Mouse (Mus musculus) ovary, adult 18-20 months (tissue): ENCODE measurements around the gene Gm9903.

ENCODE experiments used
- DNase-seq: peaks from one replicate; pipeline ENCODE4 v3.0.0; 2022; ENCODE audit warnings: low spot score, mixed read lengths

The Gm9903 gene

DNA sequence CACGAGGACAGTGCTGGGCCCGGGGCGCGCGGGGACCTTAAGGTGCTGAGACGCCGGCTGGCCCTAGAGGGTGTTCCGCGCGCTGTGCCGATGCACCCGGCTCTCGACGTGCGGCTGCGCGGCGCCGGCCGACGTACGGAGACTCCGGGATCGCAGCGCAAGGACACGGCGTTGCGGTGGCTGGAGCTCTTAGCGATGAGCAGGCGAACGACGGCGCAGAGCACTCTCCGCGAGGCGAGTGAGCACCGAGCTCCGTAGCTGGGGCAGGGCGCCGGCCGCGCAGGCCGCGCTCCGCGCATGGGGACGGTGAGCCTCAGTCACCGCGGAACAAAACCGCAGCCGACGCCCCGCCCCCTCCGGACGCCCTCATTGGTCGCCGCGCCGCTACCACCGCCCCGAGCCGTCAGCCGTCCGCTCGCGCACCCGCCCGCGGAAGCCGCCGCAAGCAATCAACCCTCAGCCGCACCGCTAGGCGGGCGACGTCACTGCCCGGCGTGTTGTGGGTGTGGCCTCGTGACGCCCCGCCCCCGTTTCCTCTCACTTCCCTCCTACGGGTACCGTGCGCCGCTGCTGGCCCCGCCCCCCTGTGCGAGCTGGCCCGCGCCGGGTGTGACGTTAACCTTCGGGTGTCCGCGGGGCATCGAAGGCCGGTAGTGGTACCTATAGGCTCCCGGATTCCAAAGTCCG lies at the start of gene Gm9903, which contains the start of gene Fam53a:
TSS of gene Gm9903 (plus strand) at position 625 of the 687 bp plus-strand sequence.
TSS of gene Fam53a (minus strand) at position 335 of the 687 bp plus-strand sequence.
- peak; percentile 99 for DNase-seq

DNA sequence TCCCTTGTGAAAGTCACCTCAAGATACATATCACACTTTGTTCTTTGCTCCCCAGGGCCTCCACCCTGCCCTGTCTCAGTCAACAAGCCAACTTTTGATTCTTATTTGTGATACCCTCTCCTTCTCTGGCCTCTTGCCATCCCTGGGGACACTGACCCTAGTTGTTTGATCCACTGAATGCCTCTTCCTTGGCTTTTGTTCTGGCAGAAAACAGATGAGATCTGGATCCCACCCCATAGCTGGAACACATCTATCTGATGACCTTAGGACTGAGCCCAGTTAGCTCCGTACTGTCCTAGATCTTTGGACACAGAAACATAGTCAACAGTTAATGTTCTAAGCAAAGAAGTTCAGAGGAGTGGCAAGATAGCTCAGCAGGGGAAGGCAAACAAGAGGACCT lies 49.4 kb upstream of the Gm9903 start:
- no peak for DNase-seq

DNA sequence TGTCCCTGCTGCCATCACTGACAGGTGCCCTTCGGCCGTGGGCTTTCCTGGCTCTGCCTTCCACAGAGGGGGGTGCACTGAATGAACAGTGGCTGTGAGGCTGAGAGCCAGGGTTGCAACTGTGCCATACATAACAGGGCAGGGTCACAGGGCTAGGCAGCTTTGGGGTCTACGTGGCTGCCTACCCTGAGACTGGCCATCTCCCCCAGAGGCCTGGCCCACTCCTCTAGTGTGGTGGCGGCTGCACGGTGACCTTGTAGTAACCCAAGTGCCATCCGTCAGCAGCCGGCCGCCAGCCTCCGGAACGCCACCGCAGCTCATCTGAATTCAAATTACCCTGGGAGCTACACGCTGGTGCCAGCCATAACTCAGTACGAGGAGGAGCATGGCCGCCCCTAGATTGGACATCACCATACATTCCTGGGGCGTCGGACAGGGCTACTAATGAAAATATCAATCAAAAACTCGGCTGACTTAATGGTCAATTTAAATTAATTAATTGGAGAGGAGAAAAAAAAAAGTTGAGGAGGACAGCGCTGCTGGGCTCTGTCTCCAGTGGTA lies 42.1 kb upstream of the Gm9903 start:
- no peak for DNase-seq

DNA sequence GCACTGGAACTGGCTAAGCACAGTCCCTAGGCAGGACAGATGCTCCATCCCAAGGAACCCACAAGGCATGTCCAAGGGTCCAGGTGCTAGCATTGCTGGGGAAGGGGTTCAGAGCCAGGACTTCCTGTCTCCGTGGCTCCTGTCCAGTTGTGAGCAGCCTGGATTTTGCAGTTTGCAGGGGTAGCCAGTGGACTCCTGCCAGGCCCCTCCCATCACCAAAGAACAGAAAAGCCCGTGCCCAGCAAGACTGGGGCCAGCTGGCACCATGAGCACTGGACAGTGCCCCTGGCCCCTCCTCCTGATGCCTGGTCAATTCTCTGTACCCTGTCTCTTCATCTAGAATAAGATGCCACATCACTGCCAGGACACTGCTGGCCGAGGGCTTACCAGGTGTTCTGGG lies 41.7 kb upstream of the Gm9903 start:
- no peak for DNase-seq

DNA sequence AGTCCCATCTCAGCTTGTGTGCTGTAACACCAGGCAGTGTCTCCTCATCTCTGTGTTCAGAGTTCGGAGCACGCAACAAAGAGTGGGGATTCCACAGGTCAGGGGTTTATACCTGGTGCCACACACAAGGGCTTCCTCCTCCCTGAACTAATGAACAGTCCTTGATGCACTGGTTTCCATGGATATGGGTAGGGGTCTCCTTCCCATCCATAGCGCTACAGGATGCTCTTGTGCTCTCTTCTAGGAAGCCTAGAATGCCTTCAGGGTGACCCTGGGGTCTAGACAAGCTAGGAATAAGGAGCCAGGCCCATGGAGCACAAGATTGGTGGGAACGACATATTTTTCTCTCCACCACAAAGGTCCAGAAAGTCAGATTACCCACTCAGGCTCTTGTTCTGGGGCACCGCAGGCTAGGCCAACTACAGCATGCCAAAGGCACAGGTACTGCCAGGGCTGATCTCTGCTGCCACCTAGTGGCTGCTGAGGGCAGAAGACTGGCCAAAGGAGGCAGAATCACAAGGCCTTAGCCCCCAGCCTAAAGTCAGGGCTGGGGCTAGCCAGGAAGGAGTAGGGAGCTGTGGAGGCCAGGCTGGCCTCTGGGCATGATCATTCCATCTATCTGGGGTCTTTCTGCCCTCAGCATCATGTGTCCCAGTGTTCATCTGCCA lies 40.4 kb upstream of the Gm9903 start:
- peak; percentile 40 for DNase-seq

DNA sequence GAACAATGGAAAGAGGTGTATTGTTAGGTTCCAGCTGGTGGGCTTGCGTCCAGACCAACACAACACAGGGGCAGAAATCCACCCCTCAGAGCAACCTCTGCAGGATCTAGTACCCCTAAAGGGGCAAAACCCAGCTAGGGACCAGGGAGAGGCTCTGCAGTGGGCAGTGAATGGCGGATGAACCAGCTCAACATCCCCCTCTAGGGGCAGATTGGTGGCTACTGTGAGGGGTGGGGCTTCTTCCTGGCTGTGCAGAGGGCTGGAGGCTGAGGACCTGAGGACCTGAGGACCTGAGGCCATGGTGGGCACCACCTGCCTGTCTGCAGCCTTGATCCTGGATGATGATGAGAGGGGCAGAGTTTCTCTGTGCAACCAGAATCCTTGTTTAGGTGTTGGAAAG lies 36.1 kb upstream of the Gm9903 start:
- no peak for DNase-seq

DNA sequence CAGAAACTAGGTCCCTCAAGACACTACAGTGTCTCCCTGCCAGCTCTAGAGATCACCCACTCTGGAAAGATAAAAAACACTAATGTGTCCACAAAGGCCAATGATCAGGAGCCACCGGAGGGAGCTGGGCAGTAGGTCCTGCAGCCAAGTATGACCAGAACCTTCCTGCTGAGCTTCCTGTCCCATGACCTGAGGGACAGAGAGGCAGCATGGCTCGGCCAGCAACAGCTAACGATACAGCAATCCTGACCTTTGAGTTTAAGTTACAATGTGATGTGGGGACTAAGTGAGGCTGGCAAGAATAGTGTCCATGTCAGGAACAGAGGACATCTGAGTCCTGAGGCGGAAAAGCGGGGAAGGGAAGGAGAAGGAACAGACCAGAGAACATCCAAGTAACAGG lies 24.4 kb upstream of the Gm9903 start:
- DNase-seq: no peak

DNA sequence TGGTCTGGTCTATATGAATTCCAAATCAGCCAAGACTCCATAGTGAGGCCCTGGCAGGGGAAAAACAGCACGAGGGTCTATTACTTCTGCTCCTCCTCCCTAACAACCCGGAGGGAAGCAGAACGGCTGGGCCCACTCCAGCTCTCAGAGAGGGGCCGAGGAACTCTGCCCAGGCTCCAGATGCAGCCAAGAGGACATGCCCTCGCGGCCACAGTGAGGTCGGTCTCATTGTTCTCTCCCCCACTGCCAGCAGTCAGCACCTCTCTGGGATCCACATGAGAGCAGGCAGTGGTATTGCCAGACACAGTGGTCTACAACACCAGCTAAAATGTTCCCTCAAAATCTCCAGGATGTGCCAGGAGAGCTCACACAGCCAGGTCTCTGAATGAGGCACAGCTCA lies 23.1 kb upstream of the Gm9903 start:
- no peak for DNase-seq

DNA sequence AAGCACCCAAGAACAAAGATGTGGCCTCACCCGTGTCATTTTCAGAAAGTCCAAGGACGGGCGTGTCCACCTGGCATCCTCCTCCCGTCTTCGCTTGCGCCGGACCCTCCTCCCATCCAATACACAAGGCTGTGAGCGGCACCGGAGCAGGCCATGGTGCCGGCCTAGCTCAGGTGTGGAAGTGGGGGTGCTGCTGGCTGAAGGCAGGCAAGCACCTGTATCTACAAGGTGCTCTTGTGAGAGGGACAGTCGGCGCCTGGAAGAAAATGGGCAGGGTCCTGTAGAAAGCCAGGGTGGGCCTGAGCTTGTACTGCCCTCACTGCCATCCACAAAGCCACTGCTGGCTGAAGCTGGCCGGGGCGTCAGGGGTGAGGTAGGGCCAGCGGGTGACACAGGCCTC lies 22.3 kb upstream of the Gm9903 start:
- no peak for DNase-seq

DNA sequence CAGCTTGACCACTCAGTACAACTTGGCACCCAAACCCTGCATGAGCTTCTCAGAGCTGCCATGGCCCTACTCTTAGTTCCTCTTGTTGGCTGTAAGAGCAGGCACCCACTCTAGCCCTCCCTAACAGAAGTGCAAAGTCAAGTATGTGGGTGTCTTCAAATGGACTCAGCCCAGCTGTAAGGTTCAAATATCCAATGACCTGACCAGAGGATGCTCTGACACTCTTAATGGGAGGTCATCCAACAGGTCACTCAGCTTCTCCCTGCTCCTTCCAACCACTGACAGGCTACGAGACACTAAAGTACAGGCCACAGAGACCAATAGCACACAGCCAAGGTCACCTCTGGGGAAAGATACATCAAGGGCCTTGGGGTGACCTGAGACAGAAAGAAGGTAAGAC lies 20.5 kb upstream of the Gm9903 start:
- DNase-seq: no peak

DNA sequence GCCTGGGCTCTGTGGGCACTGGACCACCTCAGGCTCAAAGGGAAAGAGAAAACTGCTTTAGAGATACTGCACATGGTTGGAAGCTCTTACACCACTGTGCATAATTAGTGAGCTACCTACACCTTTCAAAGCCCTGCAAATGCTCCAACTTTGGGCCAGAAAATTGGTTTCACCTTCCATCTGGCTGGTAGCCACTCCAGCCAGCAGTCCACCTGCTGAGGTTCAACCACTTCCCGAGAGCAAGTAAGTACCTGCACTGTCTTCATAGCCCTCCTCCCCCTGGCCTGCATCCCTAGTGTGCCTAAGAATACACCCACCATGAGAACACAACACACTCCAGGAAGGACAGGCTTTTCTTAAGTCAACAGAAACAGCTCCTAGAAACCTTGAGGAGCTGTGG lies 17.9 kb upstream of the Gm9903 start:
- no peak for DNase-seq

DNA sequence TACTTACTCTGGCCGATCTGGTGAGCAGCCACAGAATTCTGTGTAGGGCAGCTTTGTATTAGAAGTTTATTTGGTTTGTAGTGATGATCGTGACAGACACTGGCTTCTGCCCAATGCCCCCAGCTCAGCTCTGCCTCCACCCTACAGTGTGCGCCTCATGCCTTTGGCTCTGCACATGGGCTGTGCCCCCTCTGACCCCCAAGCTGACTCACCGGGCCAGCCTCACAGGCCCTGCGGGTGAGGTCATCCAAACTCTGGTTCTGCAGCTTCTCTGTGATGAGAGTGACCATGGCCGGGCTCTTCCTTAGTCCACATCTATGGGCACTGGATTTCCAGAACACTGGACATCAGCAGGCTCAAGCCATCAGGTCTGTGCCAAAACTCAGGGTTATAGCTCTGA lies 15.3 kb upstream of the Gm9903 start:
- peak; percentile 23 for DNase-seq

DNA sequence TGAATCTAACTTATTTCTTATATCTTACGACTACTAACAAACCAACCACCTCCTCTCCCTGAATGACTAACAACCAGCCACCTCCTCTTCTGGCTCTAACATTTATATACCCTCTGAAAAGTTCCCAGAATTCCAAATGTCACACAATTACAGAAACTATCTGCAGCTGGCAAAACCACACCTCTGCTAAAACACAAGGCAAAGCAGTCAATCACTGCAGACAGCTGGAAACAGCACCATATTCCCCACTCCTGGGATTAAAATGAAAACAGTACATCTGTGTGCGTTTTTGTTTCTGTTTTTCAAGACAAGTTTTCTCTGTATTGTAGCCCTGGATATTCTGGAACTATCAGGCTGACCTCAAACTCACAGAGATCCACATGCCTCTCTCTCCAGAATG lies 7.1 kb upstream of the Gm9903 start:
- no peak for DNase-seq

DNA sequence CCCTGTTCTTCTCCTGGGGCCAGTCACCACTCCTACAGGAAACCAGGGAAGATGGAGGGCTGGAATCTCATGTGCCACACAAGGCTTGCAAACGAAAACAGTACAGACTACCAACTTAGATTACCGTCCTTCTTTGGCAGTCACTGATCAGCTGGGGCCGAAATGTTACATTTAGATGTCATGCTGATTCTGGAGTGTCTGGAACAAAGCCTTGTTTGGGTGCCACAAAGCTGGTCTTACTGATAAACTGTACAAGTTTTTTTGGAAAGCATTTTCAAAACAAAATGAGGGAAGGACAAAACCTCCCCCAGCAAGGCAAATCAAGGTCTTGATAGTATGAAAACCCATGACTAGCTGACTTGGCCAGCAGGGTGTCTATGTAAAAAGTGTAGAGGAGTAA lies 6.0 kb upstream of the Gm9903 start:
- peak; percentile 71 for DNase-seq

DNA sequence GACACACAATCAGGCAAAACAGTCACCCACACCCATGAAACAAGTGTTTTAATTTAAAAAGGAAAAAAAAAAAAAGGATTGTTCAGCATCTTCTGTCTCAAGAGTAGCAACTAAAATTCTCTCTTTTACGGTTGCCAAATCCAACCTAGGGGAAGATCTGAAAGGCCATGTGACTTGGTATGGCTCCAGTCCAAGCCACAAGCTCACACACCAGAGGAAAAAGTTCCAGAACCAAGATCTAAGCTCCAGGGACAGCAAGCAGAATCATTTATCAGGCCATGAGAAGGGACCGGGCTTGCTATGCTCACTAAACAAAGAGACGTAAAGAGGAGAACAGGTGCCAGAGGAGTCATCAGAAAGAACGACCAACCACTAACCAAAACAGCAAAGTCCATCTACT lies 1.8 kb upstream of the Gm9903 start:
- DNase-seq: peak; percentile 40

DNA sequence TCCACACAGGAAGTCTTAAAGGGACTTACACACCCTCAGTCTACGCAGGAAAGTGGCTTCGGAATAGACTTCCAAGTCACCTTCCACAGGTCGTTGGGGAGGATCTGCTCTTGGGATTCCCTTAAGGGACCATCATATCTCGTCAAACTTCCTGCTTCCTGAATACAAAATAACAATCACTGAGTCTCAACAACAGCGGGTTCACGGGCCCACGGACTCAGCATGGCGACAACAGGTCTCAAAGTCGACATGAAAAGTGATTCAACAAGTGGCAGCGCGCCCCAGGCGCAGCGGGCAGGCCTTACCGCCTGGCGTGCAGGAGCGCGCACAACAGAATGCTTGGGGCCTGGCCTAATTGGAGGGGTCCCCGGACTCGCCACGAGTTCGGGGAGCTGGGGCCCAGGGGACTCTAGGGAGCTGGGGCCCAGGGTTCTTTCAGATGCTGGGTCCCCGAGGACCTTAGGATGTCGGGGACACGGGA lies 865 bp upstream of the Gm9903 start:
- peak; percentile 31 for DNase-seq

DNA sequence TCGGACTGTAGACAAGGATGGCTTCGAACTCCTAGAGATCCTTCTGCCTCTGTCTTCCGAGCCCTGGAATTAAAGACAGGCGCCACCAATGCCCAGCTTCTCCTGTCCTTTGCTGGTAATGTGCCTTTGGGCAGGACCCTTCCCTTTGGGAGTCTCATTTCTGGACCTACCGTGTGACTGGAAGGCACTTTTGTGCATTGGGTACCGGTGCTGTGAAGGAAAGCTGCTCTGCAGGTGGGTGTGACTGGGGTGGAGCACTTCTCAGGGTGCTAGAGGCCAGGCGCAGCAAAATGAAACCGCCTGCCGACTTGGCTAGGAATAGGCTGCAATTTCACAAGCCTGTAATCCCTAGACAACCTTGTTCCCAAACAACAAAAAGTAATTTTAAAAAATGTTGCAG lies 336 bp downstream of the Gm9903 start:
- DNase-seq: no peak

DNA sequence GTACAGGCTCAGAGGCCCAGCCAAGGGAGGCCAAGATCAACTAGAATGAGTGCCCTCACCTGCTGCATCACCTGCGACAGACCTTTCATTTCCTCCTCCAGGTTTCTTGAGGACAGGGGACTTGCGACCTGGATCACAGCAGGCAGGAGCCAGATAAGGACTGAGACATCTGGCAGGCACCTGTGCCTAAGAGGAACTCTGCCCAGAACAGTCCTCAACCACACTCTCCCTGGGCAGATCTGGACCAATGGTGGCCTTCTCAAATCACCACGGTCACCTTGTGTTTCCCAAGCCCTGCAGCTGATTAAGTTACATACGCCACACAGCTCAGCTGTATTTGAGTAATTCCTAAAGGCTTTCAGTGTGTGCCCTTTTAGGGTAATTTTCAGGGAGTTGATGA lies 890 bp downstream of the Gm9903 start:
- no peak for DNase-seq

DNA sequence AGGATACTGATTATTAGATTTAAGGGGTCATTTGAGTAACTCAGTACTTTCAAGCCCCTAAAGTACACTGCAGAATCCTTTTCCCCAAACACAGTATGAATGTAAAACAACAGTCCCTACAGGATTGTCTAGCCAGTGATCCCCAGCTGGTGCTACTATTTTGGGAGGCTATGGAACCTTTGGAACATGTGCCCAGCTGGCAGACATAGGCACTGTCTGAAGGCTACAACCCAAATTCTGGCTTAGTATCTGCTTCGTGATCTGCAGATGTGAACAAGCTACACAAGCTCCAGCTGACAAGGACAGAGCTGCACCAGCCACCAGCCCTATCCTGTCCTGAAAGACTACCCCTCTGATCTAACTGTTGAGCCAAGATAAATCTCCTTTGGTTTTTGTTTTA lies 2.8 kb downstream of the Gm9903 start:
- DNase-seq: no peak

DNA sequence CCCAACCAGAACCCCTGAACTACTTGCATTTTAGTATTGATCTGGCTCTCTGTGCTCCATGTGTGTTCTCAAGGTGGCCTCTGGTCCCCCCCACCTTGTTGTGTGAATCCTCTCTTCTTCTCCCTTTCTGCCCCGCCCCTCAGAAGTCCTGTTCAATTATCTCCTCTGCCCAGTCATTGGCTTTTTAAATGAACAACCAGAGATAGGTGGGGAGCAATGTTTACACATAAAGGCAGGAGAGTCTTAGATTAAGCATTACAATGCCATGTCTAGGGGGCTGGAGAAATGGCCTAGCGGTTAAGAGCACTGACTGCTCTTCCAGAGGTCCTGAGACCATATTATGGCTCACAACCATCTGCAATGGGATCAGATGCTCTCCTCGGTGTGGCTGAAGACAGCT lies 5.6 kb downstream of the Gm9903 start:
- DNase-seq: no peak

DNA sequence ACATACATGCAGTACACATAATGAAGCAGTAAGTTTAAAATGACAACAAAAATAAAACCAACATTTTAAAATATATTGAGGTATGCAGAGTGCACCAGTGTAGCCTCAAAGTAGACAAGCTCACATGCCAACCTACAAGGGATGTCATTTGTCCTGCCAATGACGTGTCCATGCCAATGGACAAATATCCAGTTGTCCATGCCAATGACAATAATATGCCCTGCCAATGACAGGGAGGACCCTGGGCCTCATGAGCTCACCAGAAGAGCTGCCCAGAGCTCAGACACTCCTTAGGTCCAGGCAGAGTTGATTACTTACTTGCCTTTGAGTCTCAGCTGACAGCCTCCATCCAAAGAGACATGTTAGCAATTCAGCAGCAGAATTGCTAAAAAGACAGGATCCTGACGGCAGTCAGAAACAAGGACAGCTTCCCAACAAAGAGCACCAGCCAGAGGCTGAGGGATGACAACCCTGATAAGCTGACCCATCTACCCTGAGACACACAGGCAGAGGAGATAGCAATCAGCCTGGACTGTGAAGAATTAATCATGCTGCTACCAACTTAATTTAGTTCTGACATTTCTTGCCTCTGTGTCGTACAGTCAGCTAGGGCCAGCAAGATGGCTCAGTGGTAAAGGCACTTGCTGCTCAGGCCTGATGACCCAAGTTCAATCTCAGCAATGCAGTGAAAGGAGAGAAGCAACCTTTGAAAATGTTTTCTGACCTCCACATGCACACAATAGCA lies 8.1 kb downstream of the Gm9903 start:
- no peak for DNase-seq

DNA sequence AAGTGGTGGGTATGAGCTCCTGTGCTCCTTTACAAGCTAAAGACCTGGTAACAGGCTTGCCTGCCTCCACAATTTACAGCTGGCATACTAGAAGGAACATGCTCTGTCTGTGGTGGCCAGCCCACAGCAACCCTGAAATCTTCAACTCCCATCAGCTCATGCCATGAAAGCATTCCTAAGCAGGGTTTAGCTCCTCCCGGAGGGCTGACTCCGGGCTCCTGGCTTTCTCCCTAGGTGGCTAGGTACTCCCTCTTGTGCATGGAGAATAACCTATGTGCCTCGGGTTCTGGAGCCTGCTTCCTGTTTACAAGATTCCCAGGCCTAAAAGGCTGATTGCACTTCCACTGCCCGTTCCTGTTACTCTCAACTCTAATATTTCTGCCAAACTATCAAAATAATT lies 9.1 kb downstream of the Gm9903 start:
- DNase-seq: no peak

DNA sequence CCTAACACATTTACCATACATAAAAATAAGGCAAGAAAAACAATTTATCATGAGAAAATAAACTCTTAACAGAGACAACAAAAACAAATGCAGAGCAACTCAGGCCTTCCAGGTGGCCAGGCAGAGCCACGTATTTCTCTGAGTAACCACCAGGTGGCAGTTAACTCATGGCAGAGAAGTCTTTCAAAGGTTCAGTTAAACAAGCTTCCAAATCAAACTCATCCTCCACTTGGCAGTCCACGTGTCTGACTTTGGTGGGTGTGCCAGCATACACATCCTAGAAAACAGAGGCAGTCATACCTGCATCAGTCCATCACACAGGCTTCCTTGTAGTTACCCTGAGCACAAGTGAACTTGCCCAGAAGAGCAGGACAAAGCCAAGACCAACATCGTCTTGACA lies 10.9 kb downstream of the Gm9903 start:
- no peak for DNase-seq
